Mouse (Mus musculus): ENCODE measurements around the gene Ftcd. TPM values are rescaled to one million over a fixed set of nuclear protein-coding genes. Genes with fewer than 3 reads are reported as not detected.

Ftcd gene
- polyA plus RNA-seq, 1 experiment: not detected

- Histone ChIP-seq H3K36me3 (ENCODE audit: control insufficient read depth, insufficient read depth) (no peaks in the 10 kb centered on the region), H3K79me2 (ENCODE audit: control insufficient read depth, insufficient read depth) (no peaks in the 10 kb centered on the region), H3K4me3 (no peak overlapping the region), H3ac (ENCODE audit: control insufficient read depth, insufficient read length) (no peak overlapping the region), H3K4me2 (ENCODE audit: low read depth) (no peak overlapping the region), H3K27me3 (ENCODE audit: control insufficient read depth, insufficient read depth, insufficient read length) (no peaks in the 10 kb centered on the region)
- TF ChIP-seq SRF (IDR thresholded peaks at IDR 0.05; ENCODE audit: control insufficient read depth, insufficient read length, low read depth) (no peak), TCF12 (IDR thresholded peaks at IDR 0.05; ENCODE audit: insufficient read depth, poor library complexity, severe bottlenecking) (no peak), E2F4 (IDR thresholded peaks at IDR 0.05; ENCODE audit: insufficient read depth) (no peak), POLR2A (IDR thresholded peaks at IDR 0.05; ENCODE audit: insufficient read length, low read depth) (no peak), CEBPB (IDR thresholded peaks at IDR 0.05; ENCODE audit: insufficient read depth, poor library complexity, severe bottlenecking) (no peak)
Observed at GRCm38 (mm10) chr10:76636026-76636425, 60.6 kb downstream of the Ftcd start.

DNA sequence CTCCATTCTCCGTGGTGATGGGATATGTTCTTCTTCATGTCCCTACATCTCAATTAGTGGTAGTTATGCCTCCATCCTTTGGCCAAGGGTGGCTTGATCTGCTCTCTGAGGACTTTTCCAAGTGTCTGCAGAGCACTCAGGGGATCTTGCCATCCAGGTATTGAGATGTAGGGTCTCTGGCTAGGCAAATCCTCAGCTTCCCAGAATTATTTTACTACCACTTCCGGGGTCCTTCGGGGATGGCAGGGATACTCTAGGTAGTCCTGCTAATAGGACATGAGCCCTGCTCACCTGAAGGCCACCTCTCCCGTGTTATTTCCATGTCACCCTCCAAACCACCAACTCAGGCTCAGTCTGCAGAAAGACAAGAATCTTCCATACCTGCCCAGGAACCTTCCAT lies 61.2 kb downstream of the Ftcd start:
- Histone ChIP-seq H3K79me2 (ENCODE audit: control insufficient read depth, insufficient read depth) (no peaks in the 10 kb centered on the region), H3K36me3 (ENCODE audit: control insufficient read depth, insufficient read depth) (no peaks in the 10 kb centered on the region), H3K4me2 (ENCODE audit: low read depth) (no peak overlapping the region), H3K27me3 (ENCODE audit: control insufficient read depth, insufficient read depth, insufficient read length) (no peaks in the 10 kb centered on the region), H3ac (ENCODE audit: control insufficient read depth, insufficient read length) (no peak overlapping the region), H3K4me3 (no peak overlapping the region)
- TF ChIP-seq MYOG (IDR thresholded peaks at IDR 0.05; ENCODE audit: control insufficient read depth in 1 of 3, insufficient read depth in 1 of 3, insufficient read length in 2 of 3, low read depth in 2 of 3) (no peak), CEBPB (IDR thresholded peaks at IDR 0.05; ENCODE audit: insufficient read depth, poor library complexity, severe bottlenecking) (no peak), REST (IDR thresholded peaks at IDR 0.05; ENCODE audit: insufficient read depth, insufficient read length) (no peak), TCF12 (IDR thresholded peaks at IDR 0.05; ENCODE audit: insufficient read depth, poor library complexity, severe bottlenecking) (no peak), POLR2AphosphoS2 (IDR thresholded peaks at IDR 0.05; ENCODE audit: insufficient read length, low read depth) (no peak), USF1 (IDR thresholded peaks at IDR 0.05; ENCODE audit: low read depth) (no peak), SRF (IDR thresholded peaks at IDR 0.05; ENCODE audit: control insufficient read depth, insufficient read length, low read depth) (no peak), POLR2A (IDR thresholded peaks at IDR 0.05; ENCODE audit: insufficient read length, low read depth) (no peak), MAX (IDR thresholded peaks at IDR 0.05; ENCODE audit: low read depth) (no peak), MYOD1 (IDR thresholded peaks at IDR 0.05; ENCODE audit: control insufficient read depth in 1 of 3, insufficient read length in 2 of 3, low read depth in 2 of 3) (no peak), E2F4 (IDR thresholded peaks at IDR 0.05; ENCODE audit: insufficient read depth) (no peak), TCF3 (IDR thresholded peaks at IDR 0.05; ENCODE audit: insufficient read length, low read depth) (no peak)

Other genes with a start within 250 kb of the Ftcd start
- 11.1 TPM for gene Dip2a, start 230.4 kb upstream of the Ftcd start, polyA plus RNA-seq (2012; fragmentation: generic; extraction: Trizol)
- gene AC141477.1, start 135.2 kb upstream of the Ftcd start, polyA plus RNA-seq (2012; fragmentation: generic; extraction: Trizol): not detected
- 11.5 TPM for gene Pcnt, start 132.9 kb upstream of the Ftcd start, polyA plus RNA-seq (2012; fragmentation: generic; extraction: Trizol)
- not detected for gene 2610028H24Rik, start 126.6 kb upstream of the Ftcd start, polyA plus RNA-seq (2012; fragmentation: generic; extraction: Trizol)
- 28.9 TPM for gene Mcm3ap, start 106.7 kb upstream of the Ftcd start, polyA plus RNA-seq (2012; fragmentation: generic; extraction: Trizol)
- 2.0 TPM for gene Ybey, start 106.5 kb upstream of the Ftcd start, polyA plus RNA-seq (2012; fragmentation: generic; extraction: Trizol)
- gene Lss, start 44.1 kb upstream of the Ftcd start, polyA plus RNA-seq (2012; fragmentation: generic; extraction: Trizol): 36.0 TPM
- not detected for gene Spatc1l, start 13.4 kb upstream of the Ftcd start, polyA plus RNA-seq (2012; fragmentation: generic; extraction: Trizol)
- gene Col6a2, start 48.0 kb downstream of the Ftcd start, polyA plus RNA-seq (2012; fragmentation: generic; extraction: Trizol): 63.3 TPM
- 144 TPM for gene Col6a1, start 150.5 kb downstream of the Ftcd start, polyA plus RNA-seq (2012; fragmentation: generic; extraction: Trizol)